In genomic region chr2:33544203-33544762, GRCm38 (mm10) we compare ENCODE assay signal across 8 mouse cellular contexts.
DNase-seq lines count a peak whose midpoint lies in the region; ATAC-seq and TF ChIP-seq lines count a peak whose summit lies in the region.

No protein-coding gene starts in this region.

- H3K27me3 ChIP-seq in lung, embryonic 15.5 days: peaks cover 52% of the 10 kb centered on the region
- peaks cover 55% of the 10 kb centered on the region for H3K27me3 ChIP-seq in hindbrain, embryonic 12.5 days
- H3K27me3 ChIP-seq in liver, embryonic 16.5 days (ENCODE audit: control insufficient read depth, insufficient read depth, low read depth, low read length): peaks cover 46% of the 10 kb centered on the region
- peaks cover 4% of the 10 kb centered on the region; the same call in 1 of the 2 replicates for H3K27me3 ChIP-seq in stomach, postnatal 0 days (ENCODE audit: control insufficient read depth, insufficient read depth, low read length)

- no peaks in the 10 kb centered on the region for H3K9me3 ChIP-seq in lung, embryonic 15.5 days
- H3K9me3 ChIP-seq in hindbrain, embryonic 12.5 days (replicated peaks): no peaks in the 10 kb centered on the region
- H3K9me3 ChIP-seq in liver, embryonic 16.5 days (replicated peaks; ENCODE audit: control insufficient read depth, low read length): no peaks in the 10 kb centered on the region
- H3K9me3 ChIP-seq in stomach, postnatal 0 days (ENCODE audit: control insufficient read depth, low read length): no peaks in the 10 kb centered on the region

- no peak for DNase-seq in lung, postnatal 14 days
- DNase-seq in embryo, embryonic 11 days: peak; percentile 57
- DNase-seq in stomach, postnatal 0 days (ENCODE audit: low spot score): no peak
- no peak for DNase-seq in spleen, postnatal 10 days (ENCODE audit: low spot score in 2 of 2)
- no peak for DNase-seq in layer of hippocampus, adult 9-11 months

- H3K36me3 ChIP-seq in lung, embryonic 15.5 days: no peaks in the 10 kb centered on the region
- H3K36me3 ChIP-seq in hindbrain, embryonic 12.5 days: no peaks in the 10 kb centered on the region
- no peaks in the 10 kb centered on the region for H3K36me3 ChIP-seq in liver, embryonic 16.5 days (ENCODE audit: control insufficient read depth, insufficient read depth)
- H3K36me3 ChIP-seq in stomach, postnatal 0 days (ENCODE audit: control insufficient read depth, insufficient read depth, low read length): no peaks in the 10 kb centered on the region

- peak overlapping the region; percentile 23 for H3K9ac ChIP-seq in lung, embryonic 15.5 days
- peak overlapping the region; percentile 62 for H3K9ac ChIP-seq in hindbrain, embryonic 12.5 days
- H3K9ac ChIP-seq in liver, embryonic 16.5 days (ENCODE audit: low read depth, low read length): no peak overlapping the region
- H3K9ac ChIP-seq in stomach, postnatal 0 days (ENCODE audit: low read length): peak overlapping the region; percentile 27; the same call in 1 of the 2 replicates

- TF ChIP-seq EP300 in stomach, postnatal 0 days (optimal IDR thresholded peaks at IDR 0.05): no peak

- peak; percentile 62 for ATAC-seq in lung, embryonic 15.5 days (ENCODE audit: borderline replicate concordance, extremely low read depth, low FRiP score, low TSS enrichment)
- ATAC-seq in hindbrain, embryonic 12.5 days (ENCODE audit: low FRiP score): no peak
- ATAC-seq in liver, embryonic 16.5 days (ENCODE audit: low read depth): no peak
- peak; percentile 42 for ATAC-seq in stomach, postnatal 0 days (ENCODE audit: low FRiP score, low TSS enrichment)

- H3K27ac ChIP-seq in lung, embryonic 15.5 days: no peak overlapping the region
- peak overlapping the region; percentile 86 for H3K27ac ChIP-seq in hindbrain, embryonic 12.5 days
- no peak overlapping the region for H3K27ac ChIP-seq in liver, embryonic 16.5 days (ENCODE audit: low read length)
- H3K27ac ChIP-seq in stomach, postnatal 0 days (replicated peaks): no peak overlapping the region

- peak overlapping the region; percentile 46 for H3K4me3 ChIP-seq in lung, embryonic 15.5 days
- peak overlapping the region; percentile 41 for H3K4me3 ChIP-seq in hindbrain, embryonic 12.5 days
- H3K4me3 ChIP-seq in liver, embryonic 16.5 days (ENCODE audit: low read depth, low read length): peak overlapping the region; percentile 36
- H3K4me3 ChIP-seq in stomach, postnatal 0 days (ENCODE audit: low read depth, low read length): peak overlapping the region; percentile 42

- peak overlapping the region; percentile 89 for H3K4me2 ChIP-seq in lung, embryonic 15.5 days
- H3K4me2 ChIP-seq in hindbrain, embryonic 12.5 days (replicated peaks): peak overlapping the region; percentile 88
- peak overlapping the region; percentile 27; the same call in 1 of the 2 replicates for H3K4me2 ChIP-seq in liver, embryonic 16.5 days (ENCODE audit: low read depth, low read length)
- H3K4me2 ChIP-seq in stomach, postnatal 0 days (replicated peaks; ENCODE audit: low read depth): peak overlapping the region; percentile 75

- WGBS in lung, embryonic 15.5 days: under 1% methylated on average over 32 of the region's 43 CpGs
- 2% methylated on average over 41 of the region's 43 CpGs for WGBS in hindbrain, embryonic 12.5 days
- under 1% methylated on average over 29 of the region's 43 CpGs for WGBS in liver, embryonic 16.5 days (ENCODE audit: insufficient replicate concordance)
- 1% methylated on average over 34 of the region's 43 CpGs for WGBS in stomach, postnatal 0 days

- peaks cover 25% of the 10 kb centered on the region for H3K4me1 ChIP-seq in lung, embryonic 15.5 days
- peaks cover 36% of the 10 kb centered on the region for H3K4me1 ChIP-seq in hindbrain, embryonic 12.5 days
- no peaks in the 10 kb centered on the region; the same call in 1 of the 2 replicates for H3K4me1 ChIP-seq in liver, embryonic 16.5 days (ENCODE audit: control insufficient read depth, low read depth, low read length)
- 0 out of 2 replicates have a peak, but pooled peaks cover 4% of the 10 kb centered on the region for H3K4me1 ChIP-seq in stomach, postnatal 0 days (replicated peaks; ENCODE audit: control insufficient read depth, insufficient read depth)

- TF ChIP-seq CTCF in stomach, postnatal 0 days (IDR thresholded peaks at IDR 0.05; ENCODE audit: low read depth): no peak

Comparison
In these comparisons a context has a peak if more than half of its experiments do, and no peak if none do; other contexts are left out.
1. ATAC-seq: peak in lung, embryonic 15.5 days (single experiment) and stomach, postnatal 0 days (single experiment); none in hindbrain, embryonic 12.5 days (single experiment) and liver, embryonic 16.5 days (single experiment).
2. H3K4me2 ChIP-seq: peak in every context shown above with its lines; median percentile 89 in lung, embryonic 15.5 days; 88 in hindbrain, embryonic 12.5 days; 75 in stomach, postnatal 0 days; 27 in liver, embryonic 16.5 days.
3. Peak in every context shown above with its lines, with median percentiles within 50 percentile points of each other: H3K4me3 ChIP-seq.